Mouse (Mus musculus) lung, postnatal 25 days (tissue): ENCODE results near the gene Rgmb.

Source experiments
- DNase-seq: peaks from one replicate; pipeline ENCODE4 v3.0.0; 2022; ENCODE audit warnings: low spot score

The Rgmb gene

GRCm38 (mm10) chr17:15821706-15822105 is 9.1 kb downstream of the Rgmb start:
- no peak for DNase-seq

GRCm38 (mm10) chr17:15820761-15821160 is 10.1 kb downstream of the Rgmb start:
- DNase-seq, result no peak

GRCm38 (mm10) chr17:15820146-15820545 is 10.7 kb downstream of the Rgmb start:
- no peak for DNase-seq

GRCm38 (mm10) chr17:15818372-15818771 is 12.5 kb downstream of the Rgmb start:
- no peak for DNase-seq

- no peak for DNase-seq
Observed at GRCm38 (mm10) chr17:15817634-15818033, 13.2 kb downstream of the Rgmb start.

- no peak for DNase-seq
Observed at GRCm38 (mm10) chr17:15817096-15817450, 13.8 kb downstream of the Rgmb start.

- no peak for DNase-seq
Observed at GRCm38 (mm10) chr17:15816379-15817095, 14.3 kb downstream of the Rgmb start.

- no peak for DNase-seq
Observed at GRCm38 (mm10) chr17:15815312-15816018, 15.4 kb downstream of the Rgmb start.

GRCm38 (mm10) chr17:15813658-15814212 is 17.1 kb downstream of the Rgmb start:
- DNase-seq, result no peak

- DNase-seq, result no peak
Observed at GRCm38 (mm10) chr17:15812136-15812778, 18.6 kb downstream of the Rgmb start.

- DNase-seq, result peak; percentile 66
Observed at GRCm38 (mm10) chr17:15809949-15810348, 20.9 kb downstream of the Rgmb start.

GRCm38 (mm10) chr17:15808468-15809374 is 22.1 kb downstream of the Rgmb start:
- DNase-seq, result no peak

GRCm38 (mm10) chr17:15808015-15808414 is 22.8 kb downstream of the Rgmb start:
- no peak for DNase-seq

- DNase-seq, result no peak
Observed at GRCm38 (mm10) chr17:15807295-15807984, 23.4 kb downstream of the Rgmb start.

- DNase-seq, result no peak
Observed at GRCm38 (mm10) chr17:15804008-15804812, 26.6 kb downstream of the Rgmb start.

GRCm38 (mm10) chr17:15799195-15799793 is 31.5 kb downstream of the Rgmb start:
- no peak for DNase-seq

GRCm38 (mm10) chr17:15790716-15791115 is 40.1 kb downstream of the Rgmb start:
- DNase-seq, result no peak

- peak; percentile 36 for DNase-seq
Observed at GRCm38 (mm10) chr17:15787036-15787435, 43.8 kb downstream of the Rgmb start.

GRCm38 (mm10) chr17:15777979-15778378 is 52.9 kb downstream of the Rgmb start:
- DNase-seq, result peak; percentile 41

- DNase-seq, result no peak
Observed at GRCm38 (mm10) chr17:15776349-15776748, 54.5 kb downstream of the Rgmb start.
